Mouse (Mus musculus) G1E (cell line): Measurements from ENCODE around the gene Rundc1.

Source experiments
- CTCF ChIP-seq: IDR thresholded peaks from 2 replicates; pipeline ENCODE4 v1.5.1; 2012; ENCODE audit warnings: low read depth, low read length, inconsistent platforms, mixed read lengths
- GATA1 ChIP-seq: IDR thresholded peaks from 2 replicates; pipeline ENCODE4 v1.6.1; 2012; ENCODE audit warnings: borderline replicate concordance, low read length, inconsistent platforms, mixed read lengths
- GATA2 ChIP-seq: IDR thresholded peaks from 2 replicates; pipeline ENCODE4 v1.6.1; 2012; ENCODE audit warnings: low read depth, low read length, inconsistent platforms, borderline replicate concordance
- POLR2AphosphoS5 ChIP-seq: IDR thresholded peaks from 2 replicates; pipeline ENCODE4 v1.6.1; 2012; ENCODE audit warnings: low read depth, low read length, inconsistent platforms; ENCODE audit not compliant: insufficient replicate concordance
- TAL1 ChIP-seq: conservative IDR thresholded peaks from 2 replicates; pipeline ENCODE4 v1.6.1; 2012; ENCODE audit warnings: low read depth, low read length, inconsistent platforms, mixed read lengths

DNA sequence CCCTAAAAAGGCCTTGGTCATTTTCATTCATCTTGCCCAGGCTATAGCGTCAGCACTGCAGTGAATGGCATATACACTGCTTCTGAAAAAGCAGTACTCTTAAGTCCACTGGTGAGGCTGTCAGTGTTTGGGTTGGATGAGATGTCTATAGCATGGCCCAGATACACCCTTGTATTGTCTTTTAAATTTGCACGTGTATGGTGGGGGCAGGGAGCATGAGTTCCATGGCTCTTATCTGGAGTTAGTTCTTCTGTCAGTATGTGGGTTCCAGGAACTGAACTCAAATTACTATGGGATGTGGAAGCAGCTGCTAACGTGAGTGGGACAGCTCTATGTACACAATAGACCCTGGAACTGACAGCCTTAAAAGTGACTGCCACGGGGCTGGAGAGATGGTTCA lies 10.9 kb downstream of the Rundc1 start:
- TF ChIP-seq CTCF (no peak), GATA1 (no peak), TAL1 (no peak), POLR2AphosphoS5 (no peak), GATA2 (no peak)
